Mouse (Mus musculus): ENCODE data around the gene Tbc1d22b.

GRCm38 (mm10) chr17:29599537-29599936 lies 50.0 kb downstream of the Tbc1d22b start:
- TF ChIP-seq CTCF (IDR thresholded peaks at IDR 0.05; ENCODE audit: extremely low read depth, insufficient read depth, low read length) (no peak), POLR2A (IDR thresholded peaks at IDR 0.05; ENCODE audit: extremely low read depth, insufficient read depth, low read length) (no peak)

Measured in cortical plate, adult 2 months (tissue).